Mouse (Mus musculus): Measurements from ENCODE around the gene Trp63.
"Not testable (repeated sequence)": the region's sequence is repeated elsewhere in the genome, so short reads cannot be mapped to it uniquely, and the experiment has no call there.

Gene Trp63

DNA sequence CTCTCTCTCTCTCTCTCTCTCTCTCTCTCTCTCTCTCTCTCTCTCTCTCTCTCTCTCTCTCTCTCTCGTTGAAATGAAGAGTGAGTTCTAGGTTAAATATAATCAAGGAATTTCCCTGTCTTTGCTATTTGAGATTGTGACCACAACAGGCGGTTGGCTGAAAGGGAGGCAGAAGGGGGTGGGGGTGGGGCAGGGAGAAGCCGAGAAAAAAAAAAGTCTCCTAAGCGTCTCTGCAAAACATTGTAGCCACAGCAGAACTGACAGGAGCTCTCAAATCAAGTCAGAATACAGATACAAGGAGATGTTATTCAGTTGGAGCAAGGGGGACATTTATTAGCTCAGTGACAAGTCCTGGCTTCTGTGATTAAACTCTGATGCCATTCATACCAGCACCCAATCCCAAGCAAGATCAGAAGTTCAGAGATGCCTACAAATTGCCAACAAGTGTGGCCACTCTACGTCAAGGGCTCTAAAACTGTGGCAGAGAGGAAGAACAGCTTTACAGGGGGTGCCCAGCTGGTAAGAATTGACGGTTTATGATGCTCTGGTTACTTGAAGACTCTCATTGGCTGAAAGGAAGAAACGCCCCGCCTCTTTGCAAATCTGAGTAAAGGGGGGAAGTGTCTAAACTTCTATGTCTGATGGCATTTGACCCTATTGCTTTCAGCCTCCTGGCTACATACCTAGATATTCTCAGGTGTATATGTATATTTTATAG is at the start of gene Trp63:
Gene Trp63, plus strand, starts transcription at position 233 of the 718 bp plus-strand sequence.
- DNase-seq (ENCODE audit: low spot score in 2 of 2), result no peak

DNA sequence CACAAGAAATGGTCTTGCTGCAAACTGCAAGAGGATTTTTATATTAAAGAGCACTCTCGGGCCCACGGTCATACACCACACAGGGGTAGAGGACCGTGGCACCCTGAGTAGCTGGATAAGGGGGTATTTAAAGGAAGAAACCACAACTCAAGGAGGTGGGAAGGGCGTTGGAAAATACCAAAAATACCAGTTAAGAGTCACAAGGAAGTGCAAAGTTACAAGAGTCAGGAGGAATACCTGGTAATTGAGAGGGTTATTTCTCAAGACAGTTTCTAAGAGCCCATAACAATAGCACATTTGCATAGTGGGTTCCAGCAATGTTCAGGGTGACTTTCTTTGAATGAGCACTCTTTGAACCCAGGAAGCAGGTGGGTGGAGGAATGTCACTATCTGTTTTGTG is 38.8 kb upstream of the Trp63 start:
- DNase-seq (ENCODE audit: low spot score in 2 of 2), result not testable (repeated sequence)

DNA sequence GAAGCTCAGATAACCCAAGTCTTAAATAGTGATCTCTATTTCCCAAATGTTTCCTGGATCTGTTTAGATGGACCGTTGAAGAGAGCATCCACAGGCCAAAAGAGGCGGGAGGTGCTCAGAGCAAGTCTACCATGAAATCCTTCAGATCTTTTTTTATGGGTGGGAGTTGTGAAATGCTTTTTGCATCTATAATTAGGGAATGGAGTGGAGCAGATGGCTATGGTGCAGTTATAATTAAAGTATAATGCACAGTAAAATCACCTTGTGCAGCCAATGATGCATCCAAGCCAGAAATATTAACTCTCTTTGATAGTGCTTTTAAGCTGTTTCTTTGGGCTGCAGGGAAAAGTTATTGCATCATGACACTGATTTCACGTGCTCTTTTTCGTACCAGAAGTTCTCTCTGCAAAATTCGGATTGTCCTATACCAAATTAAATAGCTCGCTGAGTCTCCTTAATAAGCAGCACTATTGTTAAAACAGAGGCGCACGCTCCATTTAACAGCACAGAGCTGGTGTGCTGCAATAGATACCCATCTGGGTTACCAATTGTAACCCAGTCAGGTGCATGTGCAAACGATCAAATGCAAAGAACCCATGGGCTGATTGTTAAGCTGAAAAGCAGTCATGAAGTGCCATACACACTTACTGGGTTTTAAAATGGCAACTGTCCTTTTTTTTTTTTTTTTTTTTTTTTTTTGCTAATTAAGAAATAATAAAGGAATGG is 22.9 kb upstream of the Trp63 start:
- no peak for DNase-seq (ENCODE audit: low spot score in 2 of 2)

DNA sequence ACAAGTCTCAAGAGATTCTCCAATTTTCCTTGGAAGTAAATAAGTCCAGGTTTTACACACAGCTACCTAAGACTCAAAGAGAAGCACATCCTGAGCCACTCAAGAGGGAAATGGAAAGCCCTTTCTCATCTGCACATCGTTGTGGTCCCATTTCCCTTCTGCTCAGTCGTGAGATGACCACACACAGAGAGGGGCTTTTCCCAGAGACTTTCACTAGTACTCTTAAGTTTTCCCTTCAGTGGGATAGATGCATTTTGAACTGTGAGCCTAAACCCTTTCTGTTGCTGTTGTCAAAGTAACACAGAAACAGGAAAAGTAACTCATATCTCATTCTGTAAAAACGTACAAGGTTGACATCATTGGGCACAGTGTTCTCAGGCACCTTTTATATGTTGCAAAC is 20.4 kb upstream of the Trp63 start:
- no peak for DNase-seq (ENCODE audit: low spot score in 2 of 2)

DNA sequence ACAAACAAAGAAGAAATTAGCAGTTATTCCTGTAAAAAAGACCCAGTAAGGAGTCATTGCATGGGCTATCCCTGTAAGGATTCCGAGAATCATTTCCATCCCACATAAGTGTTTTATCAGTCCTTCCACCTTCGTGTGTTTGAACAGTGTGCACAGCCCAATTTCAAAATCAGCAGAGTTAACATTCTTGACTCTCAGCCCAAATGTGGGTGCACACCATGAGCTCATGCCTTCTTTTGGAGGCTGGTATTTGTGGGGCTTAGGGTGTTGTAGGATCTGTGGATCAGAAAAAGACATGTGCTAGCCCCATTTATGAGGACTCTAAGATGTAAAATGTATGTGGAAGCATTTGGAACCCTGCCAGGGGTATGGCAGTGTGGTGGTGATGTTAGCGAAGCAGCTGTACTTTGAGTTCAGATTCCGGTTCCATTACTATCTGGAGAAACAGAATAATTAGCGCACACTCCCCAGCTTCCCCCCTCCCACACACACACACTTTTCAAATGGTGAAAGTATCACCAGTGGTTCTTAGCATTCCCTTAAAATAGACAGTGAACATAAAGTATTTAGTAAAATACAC is 9.6 kb upstream of the Trp63 start:
- DNase-seq (ENCODE audit: low spot score in 2 of 2), result no peak

DNA sequence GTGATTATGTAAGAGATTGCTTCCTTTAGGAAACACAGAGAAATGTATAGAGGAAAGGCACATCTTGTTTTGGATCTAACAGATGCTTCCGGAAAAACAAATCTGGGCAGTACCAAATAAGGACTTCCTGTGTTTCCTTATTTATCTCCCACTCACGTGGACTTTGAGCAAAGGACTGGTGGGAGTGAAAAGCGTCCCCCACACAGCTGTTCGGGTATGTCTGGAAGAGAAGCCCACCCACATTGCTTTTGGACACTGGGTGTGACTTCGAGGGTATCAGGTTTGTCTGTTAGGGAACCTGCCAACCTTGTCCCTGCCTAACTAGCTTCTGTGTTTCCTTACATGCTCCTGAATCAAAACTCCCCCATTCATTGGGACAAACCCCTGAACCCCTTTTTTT is 3.2 kb upstream of the Trp63 start:
- no peak for DNase-seq (ENCODE audit: low spot score in 2 of 2)

DNA sequence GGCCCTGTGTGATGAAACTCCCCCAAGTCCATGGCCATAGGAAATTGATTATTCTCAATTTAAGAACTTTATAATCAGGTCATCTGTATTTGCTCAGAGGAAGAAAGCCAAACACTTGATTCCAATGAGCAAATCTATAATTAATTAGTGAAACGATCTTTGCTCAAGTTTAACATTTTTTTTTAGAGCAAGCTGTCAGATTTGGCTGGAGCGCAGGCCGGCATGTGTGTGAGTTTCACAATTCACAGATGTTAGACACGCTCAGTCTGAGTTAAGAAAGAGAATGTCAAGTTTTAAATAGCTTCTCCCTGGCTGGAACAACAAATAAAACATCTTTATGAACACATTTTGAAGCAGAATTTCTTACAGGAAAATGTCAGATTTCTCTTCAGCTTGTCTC is 1.0 kb upstream of the Trp63 start:
- no peak for DNase-seq (ENCODE audit: low spot score in 2 of 2)

DNA sequence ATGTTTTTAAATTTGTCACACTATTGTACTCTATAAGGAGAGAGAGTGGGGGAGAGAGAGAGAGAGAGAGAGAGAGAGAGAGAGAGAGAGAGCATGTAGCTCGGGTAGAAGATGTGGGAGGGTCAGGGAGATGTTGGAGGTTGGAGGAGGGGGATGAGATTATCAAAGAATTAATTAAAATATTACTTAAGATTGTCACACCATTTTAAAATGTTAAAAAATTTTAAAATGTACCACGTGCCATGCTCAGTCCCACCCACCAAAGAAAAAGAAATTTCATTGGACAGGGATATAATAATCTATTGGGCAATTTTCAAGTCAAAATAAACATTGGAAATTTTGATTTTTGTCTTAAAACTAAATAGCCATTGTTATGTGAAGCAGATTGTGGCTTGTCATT is 1.0 kb downstream of the Trp63 start:
- no peak for DNase-seq (ENCODE audit: low spot score in 2 of 2)

DNA sequence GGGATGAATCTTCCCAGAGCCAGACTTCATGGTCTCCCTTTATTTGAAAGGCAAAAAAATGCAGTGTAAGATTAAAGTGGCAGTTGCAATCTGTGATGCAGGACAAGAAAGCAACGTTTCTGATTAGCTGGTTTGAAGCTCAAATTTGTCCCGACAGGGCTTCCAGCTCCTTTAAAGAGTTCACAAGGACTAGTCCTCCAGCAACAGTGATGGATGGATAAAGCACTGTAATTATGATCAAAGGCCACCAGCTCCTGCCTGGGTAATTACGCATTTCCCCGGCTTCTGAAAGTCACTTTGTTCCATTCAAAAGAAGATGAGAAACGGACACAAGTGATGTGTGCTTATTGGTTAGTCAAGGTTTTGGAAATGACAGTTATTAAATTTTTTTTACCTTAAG is 7.0 kb downstream of the Trp63 start:
- no peak for DNase-seq (ENCODE audit: low spot score in 2 of 2)

DNA sequence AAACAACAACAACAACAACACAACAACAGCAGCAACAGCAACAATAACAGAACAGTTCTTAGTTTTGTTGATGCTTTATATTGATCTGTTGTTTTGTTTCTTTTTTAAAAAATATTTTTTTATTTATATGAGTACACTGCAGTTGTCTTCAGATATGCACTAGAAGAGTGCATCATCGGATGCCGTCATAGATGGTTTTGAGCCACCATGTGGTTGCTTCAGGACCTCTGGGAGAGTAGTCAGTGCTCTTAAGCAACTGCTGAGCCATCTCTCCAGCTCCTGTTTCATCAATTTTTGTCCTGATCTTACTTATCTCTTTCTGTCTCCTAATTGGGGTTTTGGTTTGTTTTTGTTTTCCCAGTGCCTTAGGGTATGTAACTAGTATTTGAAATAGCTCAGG is 17.7 kb downstream of the Trp63 start:
- no peak for DNase-seq (ENCODE audit: low spot score in 2 of 2)

DNA sequence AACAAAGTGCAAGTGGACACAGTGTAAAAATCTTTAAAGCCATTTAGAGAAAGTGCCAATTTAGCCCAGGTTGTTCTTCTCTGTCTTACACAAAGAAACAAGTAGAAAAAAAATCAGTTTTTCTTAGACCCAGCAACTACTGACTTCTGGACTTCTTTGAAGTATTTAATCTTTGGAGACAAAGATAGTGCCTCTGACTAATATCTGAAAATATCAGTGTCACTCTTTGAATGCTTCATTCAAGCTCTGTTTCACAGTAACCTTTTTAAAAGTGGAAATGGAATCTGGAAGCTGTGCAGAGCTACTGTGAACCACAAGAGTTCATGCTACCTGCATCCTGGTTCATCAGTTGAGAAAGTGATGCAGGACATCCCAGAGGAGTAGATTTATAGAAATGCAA is 22.7 kb downstream of the Trp63 start:
- no peak for DNase-seq (ENCODE audit: low spot score in 2 of 2)

DNA sequence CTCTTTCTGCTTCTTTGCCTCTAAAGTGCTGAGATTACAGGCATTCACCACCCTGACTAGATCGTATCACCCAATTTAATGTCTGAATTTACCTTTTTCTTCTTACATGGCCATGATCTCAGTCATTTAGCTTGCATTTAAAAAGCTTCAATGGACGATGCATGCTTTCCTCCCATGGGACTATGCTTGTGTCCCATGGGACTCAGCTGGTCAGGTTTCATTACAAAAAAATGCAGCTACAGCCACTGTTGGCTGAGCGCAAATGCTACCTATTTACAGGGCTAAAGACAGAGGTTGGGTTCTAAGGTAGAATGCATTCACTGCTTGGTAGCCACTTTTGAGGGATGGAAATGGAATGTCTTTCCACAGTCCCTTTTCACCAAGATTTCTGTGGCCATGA is 32.2 kb downstream of the Trp63 start:
- DNase-seq (ENCODE audit: low spot score in 2 of 2), result no peak

DNA sequence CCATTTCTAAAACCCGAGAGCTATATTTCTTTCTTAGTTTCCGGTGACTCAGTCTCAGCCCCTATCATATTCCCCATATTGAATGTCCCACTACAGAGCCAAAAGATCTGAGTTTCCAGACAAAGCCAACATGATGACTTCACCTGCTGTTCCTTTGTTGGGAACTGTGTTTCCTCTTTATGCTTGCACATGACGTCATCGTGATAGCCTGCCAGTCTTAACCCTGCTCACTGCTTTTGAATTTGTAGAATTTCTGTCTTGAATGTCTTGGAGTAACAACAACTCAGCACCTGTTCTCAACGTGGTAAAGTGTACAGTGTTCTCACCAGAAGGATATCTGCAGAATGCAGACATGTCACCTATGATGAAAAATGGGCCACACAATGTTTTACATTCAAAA is 39.6 kb downstream of the Trp63 start:
- no peak for DNase-seq (ENCODE audit: low spot score in 2 of 2)

DNA sequence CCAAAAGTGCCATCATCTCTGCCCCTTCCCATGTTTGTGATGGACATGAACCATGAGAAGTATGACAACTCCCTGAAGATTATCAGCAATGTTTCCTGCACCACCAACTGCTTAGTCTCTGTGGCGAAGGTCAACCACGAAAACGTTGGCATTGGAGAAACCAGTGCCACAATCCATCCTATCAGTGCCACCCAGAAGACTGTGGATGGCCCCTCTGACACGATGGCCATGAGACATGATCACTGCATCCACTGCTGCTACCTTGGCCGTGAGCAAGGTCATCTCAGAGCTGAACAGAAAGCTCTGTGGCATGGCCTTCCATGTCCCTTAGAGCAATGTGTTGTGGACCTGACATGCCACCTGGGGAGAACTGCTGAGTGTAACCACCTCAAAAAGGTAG is 43.4 kb downstream of the Trp63 start:
- DNase-seq (ENCODE audit: low spot score in 2 of 2), result no peak

DNA sequence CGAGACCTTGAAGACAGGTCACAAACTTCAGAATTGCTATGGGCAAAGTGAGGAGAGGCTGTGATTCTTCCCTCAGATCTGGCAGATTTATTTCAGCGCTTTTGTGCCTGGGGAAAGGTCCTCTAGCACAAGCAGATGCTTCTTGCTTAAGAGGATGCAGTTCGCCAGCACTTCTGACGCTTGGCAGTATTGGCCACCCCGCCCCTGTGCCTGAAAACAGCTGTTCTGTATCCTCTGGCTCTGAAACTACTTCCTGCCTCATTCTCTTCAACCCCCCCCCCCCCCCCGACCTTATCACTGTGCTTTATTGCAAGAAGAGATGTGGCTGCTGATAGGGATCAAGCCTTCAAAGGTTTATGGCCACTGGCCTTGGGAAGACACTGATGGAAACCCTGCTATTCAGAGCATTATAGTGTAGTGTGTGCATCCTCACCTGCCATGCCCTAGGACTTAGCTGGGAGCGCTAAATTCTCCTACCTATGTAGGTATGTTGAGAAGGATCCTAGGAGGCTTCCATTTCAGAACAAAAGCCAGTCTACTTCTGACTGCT is 44.5 kb downstream of the Trp63 start:
- DNase-seq (ENCODE audit: low spot score in 2 of 2), result no peak

DNA sequence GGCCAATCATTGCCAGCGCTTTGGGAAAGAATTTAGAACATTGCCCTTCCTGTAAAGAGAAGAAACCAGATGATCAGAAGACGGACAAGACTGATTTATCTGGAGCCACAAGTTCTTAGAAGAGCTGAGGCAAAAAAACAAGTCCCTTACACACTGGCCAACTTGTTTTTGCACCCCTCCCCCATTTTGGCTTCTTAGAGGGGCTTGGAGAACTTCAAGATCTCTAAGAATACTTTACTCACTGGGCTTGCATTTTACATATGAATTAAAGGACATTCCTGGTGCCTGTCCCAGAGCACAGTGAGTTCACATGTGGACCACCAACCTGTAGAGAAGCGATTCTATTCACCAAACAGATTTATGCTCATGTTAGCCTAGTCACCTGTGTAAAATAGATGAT is 53.3 kb downstream of the Trp63 start:
- DNase-seq (ENCODE audit: low spot score in 2 of 2), result no peak

DNA sequence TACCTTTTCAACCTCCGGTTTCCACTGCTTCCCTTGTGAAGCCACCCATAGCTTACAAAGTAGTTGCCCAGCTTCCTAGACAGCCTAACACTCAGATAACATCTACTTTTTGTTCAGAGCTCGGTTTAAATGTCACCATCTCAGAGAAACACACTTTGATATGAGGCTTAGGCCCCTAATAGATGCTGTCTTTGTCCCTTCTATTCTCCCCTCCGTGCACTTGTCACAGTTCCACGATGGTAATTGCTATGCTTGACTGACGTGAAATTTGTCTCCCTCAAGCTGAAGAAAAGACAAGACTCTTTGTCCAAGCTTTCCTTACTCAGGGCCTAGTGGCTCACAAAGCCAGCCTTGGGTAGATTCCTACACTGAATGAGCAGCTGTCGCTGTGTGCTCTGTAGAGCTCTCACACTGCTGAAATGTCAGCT is 54.1 kb downstream of the Trp63 start:
- no peak for DNase-seq (ENCODE audit: low spot score in 2 of 2)

DNA sequence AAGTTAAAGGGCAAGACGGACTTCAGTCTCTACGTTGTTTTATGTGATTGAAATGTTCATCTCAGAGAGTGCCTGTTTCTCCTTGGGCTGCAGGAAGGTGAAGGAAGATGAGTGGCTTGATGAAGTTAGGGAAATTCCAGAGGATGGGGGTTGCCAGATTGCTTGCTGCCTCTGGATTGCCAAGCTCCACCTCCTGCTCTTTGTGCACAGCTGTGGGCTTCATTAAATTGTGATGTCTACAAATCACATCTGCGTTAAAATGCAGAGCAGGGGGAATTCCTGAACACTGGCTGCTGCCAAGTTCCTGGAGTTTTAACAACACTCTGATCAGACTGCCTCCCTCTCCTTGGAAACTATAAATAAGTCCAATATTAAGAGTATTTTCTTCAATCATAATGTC is 63.2 kb downstream of the Trp63 start:
- no peak for DNase-seq (ENCODE audit: low spot score in 2 of 2)

DNA sequence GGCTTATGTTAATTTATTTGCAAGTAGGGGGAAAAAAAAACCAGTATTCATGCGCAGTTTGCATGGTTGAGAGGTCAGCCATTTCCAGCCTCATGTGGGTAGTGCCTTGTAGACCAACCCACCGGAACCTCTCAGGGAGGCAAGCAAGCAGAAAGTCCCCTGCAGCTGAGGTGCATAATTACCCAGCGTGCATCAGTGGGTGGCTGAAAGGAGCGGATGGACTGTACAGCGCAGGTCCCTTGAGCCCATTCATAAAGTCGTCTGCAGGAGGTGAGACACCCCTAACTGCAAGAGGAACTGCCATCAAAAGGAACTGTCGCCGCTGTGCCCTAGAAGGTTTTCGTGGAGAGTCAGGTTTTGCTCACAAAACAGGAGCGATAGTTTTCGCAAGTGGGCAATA is 68.3 kb downstream of the Trp63 start:
- DNase-seq (ENCODE audit: low spot score in 2 of 2), result no peak

DNA sequence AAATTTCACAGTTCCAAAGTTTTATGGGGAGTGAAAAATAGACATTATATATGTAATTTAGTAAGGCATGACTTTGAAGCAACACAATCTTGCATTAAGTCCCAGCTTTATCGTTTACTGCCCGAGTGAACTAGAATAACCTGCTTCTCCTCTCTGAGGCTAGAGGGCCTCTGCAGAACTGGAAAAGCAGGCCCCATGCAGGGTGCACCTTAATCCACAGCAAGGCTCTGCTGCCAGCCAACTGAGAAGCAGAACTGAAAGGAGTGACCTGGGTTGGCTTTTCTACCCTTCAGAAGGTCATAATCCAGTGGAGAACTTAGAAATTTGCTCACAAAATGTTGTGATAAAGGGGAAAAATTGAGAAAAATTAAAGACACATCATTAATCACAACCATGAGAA is 74.5 kb downstream of the Trp63 start:
- DNase-seq (ENCODE audit: low spot score in 2 of 2), result no peak

DNA sequence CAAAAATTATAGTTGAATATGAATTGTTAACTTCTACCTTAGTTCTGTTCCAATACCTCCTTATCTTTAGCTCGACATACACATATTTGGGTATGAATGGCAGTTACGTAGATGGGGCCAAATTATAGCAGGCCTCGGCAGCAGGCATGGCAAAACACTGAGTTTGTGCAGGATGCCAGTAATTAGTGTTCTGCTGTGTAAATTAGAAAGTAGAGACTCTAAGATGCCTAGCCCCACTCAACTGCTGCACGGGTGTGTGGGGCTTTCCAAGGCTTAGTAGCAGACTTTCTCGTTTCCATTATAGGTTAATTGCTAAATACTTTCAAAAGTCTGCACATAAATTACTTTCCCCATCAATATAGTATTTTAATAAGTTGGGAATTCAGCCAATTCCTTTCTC is 82.0 kb downstream of the Trp63 start:
- no peak for DNase-seq (ENCODE audit: low spot score in 2 of 2)

DNA sequence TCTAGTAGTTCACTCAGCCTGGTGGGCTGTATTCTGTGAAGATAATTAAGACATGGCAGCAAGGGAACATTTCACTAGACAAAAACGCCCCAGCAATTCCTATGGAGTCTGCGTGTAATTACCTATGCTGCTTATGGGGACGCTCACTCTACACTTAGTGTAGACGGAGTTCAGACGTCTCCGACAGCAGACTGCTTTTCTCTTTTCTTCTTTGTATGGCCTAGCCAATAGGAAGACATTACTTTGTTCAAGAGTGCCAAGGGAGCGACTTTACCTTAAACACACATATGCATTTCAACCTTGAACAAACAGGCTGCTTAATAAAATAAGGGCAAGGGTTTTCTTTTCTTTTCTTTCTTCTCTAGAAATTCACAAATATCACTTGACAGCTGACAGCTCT is 91.0 kb downstream of the Trp63 start:
- no peak for DNase-seq (ENCODE audit: low spot score in 2 of 2)

DNA sequence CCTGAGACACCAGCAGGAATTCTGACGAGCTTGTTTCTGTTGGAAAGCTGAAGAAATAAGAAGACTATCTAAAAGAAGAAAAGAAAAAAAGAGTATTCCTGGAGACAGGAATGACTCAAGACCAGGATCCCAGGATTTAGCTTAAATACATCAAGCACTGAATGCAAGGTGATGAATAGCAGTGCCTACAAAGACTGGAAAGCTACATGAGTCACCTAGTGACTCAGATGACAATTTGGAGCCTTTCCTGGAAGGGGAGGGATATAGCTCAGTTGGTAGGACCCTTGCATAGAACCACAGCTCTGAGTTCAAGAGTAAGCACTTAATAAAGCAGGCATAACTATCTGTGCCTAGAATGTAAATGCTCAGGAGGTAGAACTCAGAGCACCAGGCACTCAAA is 93.9 kb downstream of the Trp63 start:
- DNase-seq (ENCODE audit: low spot score in 2 of 2), result no peak
